Mouse (Mus musculus): ENCODE measurements around the gene Slc41a2.

DNA sequence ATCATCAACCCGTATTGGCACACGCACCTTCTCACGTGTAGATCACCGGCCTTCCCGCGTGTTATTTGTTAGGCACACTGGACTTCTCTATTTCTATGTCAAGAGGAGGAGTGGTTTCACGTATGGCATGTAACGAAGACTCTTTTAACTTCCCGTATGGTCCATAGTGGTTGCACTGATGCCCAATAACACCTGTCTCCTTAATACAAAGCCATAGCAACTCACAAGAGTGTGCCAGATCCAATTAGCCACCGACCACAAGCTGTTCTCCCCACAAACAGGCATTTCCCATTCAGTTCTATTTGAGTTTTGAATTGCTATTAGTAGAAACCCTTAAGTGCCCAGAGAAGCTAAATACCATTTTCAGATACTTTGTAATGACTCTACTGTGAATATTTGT, 117.5 kb downstream of the Slc41a2 start:
- TF ChIP-seq POLR2A (IDR thresholded peaks at IDR 0.05; ENCODE audit: insufficient read depth, low read length) (no peak), EP300 (IDR thresholded peaks at IDR 0.05; ENCODE audit: insufficient read depth, low read depth, low read length) (no peak), CTCF (IDR thresholded peaks at IDR 0.05; ENCODE audit: low read depth, low read length) (no peak)

Data from ES-Bruce4 (cell line).